9 mouse cellular contexts compared by ENCODE assay signal in genomic region chr15:85735836-85736190, GRCm38 (mm10). TPM values are rescaled to one million over a fixed set of nuclear protein-coding genes. Genes with fewer than 3 reads are reported as not detected.
DNase-seq lines count a peak whose midpoint lies in the region; ATAC-seq and TF ChIP-seq lines count a peak whose summit lies in the region.
"Had no signal": no experiment of that assay in that cellular context is flagged by ENCODE, and none has a peak within 500 bp of the region (broad histone marks: within the 10 kb centered on the region; RNA-seq: fewer than 3 reads in every experiment).

No protein-coding gene starts in this region.

- H3K27me3 ChIP-seq in heart, embryonic 11.5 days (ENCODE audit: control insufficient read depth, insufficient read depth, low read length) = peaks cover 65% of the 10 kb centered on the region
- H3K27me3 ChIP-seq in E14TG2a.4 (ENCODE audit: insufficient read depth, low read length) = peaks cover 68% of the 10 kb centered on the region
- H3K27me3 ChIP-seq in forebrain, postnatal 0 days (ENCODE audit: insufficient read depth, low read length) = peaks cover 48% of the 10 kb centered on the region
- H3K27me3 ChIP-seq in liver, postnatal 0 days (ENCODE audit: insufficient read depth, low read length) = peaks cover 26% of the 10 kb centered on the region

- no peak for TF ChIP-seq EP300 in liver, postnatal 0 days (IDR thresholded peaks at IDR 0.05; ENCODE audit: low read depth)

- DNase-seq in heart, postnatal 10 days = no peak
- DNase-seq in forebrain, postnatal 0 days = peak; percentile 3
- no peak for DNase-seq in liver, postnatal 0 days
- no peak for DNase-seq in urinary bladder, postnatal 25 days (ENCODE audit: low spot score)
- DNase-seq in left cerebral cortex, postnatal 25 days (ENCODE audit: low spot score in 2 of 2) = no peak
- DNase-seq in natural killer cell, adult 2 months (ENCODE audit: low spot score in 2 of 2) = no peak

- peak overlapping the region; percentile 72 for H3K4me3 ChIP-seq in heart, embryonic 11.5 days (ENCODE audit: low read depth, low read length)
- H3K4me3 ChIP-seq in E14TG2a.4 (replicated peaks; ENCODE audit: low read length) = peak overlapping the region; percentile 92
- H3K4me3 ChIP-seq in forebrain, postnatal 0 days (ENCODE audit: low read depth, low read length) = peak overlapping the region; percentile 46
- peak overlapping the region; percentile 57 for H3K4me3 ChIP-seq in liver, postnatal 0 days (ENCODE audit: low read depth, low read length)

- no peaks in the 10 kb centered on the region for H3K9me3 ChIP-seq in heart, embryonic 11.5 days (replicated peaks; ENCODE audit: control insufficient read depth, low read length)
- no peaks in the 10 kb centered on the region for H3K9me3 ChIP-seq in E14TG2a.4 (ENCODE audit: low read length)
- no peaks in the 10 kb centered on the region for H3K9me3 ChIP-seq in forebrain, postnatal 0 days (ENCODE audit: low read length)
- H3K9me3 ChIP-seq in liver, postnatal 0 days (ENCODE audit: low read length) = no peaks in the 10 kb centered on the region

- intact Hi-C loops in heart, postnatal 10 days (cut with DNase I) = loop anchor here (2.0 to 5.0 kb wide), 2 partner anchors 61 to 75 kb away; partner anchors contain the start of gene Cdpf1
- intact Hi-C loops in left cerebral cortex, postnatal 25 days (cut with DNase I) = loop anchor here (5.0 kb wide), 1 partner anchor 76 kb away; the partner anchor contains the start of gene Cdpf1

- H3K9ac ChIP-seq in heart, embryonic 11.5 days (ENCODE audit: low read depth, low read length) = peak overlapping the region; percentile 64
- H3K9ac ChIP-seq in forebrain, postnatal 0 days = peak overlapping the region; percentile 35; the same call in 1 of the 2 replicates
- peak overlapping the region; percentile 75 for H3K9ac ChIP-seq in liver, postnatal 0 days (replicated peaks)

- H3K36me3 ChIP-seq in heart, embryonic 11.5 days (ENCODE audit: control insufficient read depth, insufficient read depth, low read length) = no peaks in the 10 kb centered on the region
- no peaks in the 10 kb centered on the region for H3K36me3 ChIP-seq in E14TG2a.4 (ENCODE audit: insufficient read depth, low read length)
- no peaks in the 10 kb centered on the region for H3K36me3 ChIP-seq in forebrain, postnatal 0 days (ENCODE audit: insufficient read depth)
- H3K36me3 ChIP-seq in liver, postnatal 0 days (replicated peaks; ENCODE audit: insufficient read depth, low read length) = no peaks in the 10 kb centered on the region

- no peak for TF ChIP-seq CTCF in E14TG2a.4 (conservative IDR thresholded peaks at IDR 0.05; ENCODE audit: low read length)
- TF ChIP-seq CTCF in forebrain, postnatal 0 days (IDR thresholded peaks at IDR 0.05; ENCODE audit: low read depth) = no peak
- TF ChIP-seq CTCF in liver, postnatal 0 days (IDR thresholded peaks at IDR 0.05; ENCODE audit: low read depth) = no peak

- ATAC-seq in heart, embryonic 11.5 days (replicated peaks; ENCODE audit: insufficient number of reproducible peaks, low FRiP score, low TSS enrichment) = no peak
- ATAC-seq in forebrain, postnatal 0 days = no peak; the same call in none of the 2 replicates
- peak; percentile 42 for ATAC-seq in liver, postnatal 0 days

- H3K4me2 ChIP-seq in heart, embryonic 11.5 days = peak overlapping the region; percentile 82
- H3K4me2 ChIP-seq in forebrain, postnatal 0 days (ENCODE audit: low read depth) = peak overlapping the region; percentile 66
- H3K4me2 ChIP-seq in liver, postnatal 0 days (ENCODE audit: low read depth, low read length) = peak overlapping the region; percentile 78

- WGBS in heart, embryonic 11.5 days (ENCODE audit: insufficient replicate concordance) = 1% methylated on average over 24 of the region's 25 CpGs
- WGBS in forebrain, postnatal 0 days = 1% methylated on average over 25 of the region's 25 CpGs
- 0% methylated on average over 23 of the region's 25 CpGs for WGBS in liver, postnatal 0 days (ENCODE audit: insufficient replicate concordance)

- H3K27ac ChIP-seq in heart, embryonic 11.5 days (ENCODE audit: low read depth, low read length) = no peak overlapping the region
- H3K27ac ChIP-seq in forebrain, postnatal 0 days (ENCODE audit: low read depth, low read length) = no peak overlapping the region
- peak overlapping the region; percentile 95 for H3K27ac ChIP-seq in liver, postnatal 0 days (ENCODE audit: low read depth)
- H3K27ac ChIP-seq: macrophage had no signal

- no peaks in the 10 kb centered on the region for H3K4me1 ChIP-seq in heart, embryonic 11.5 days (ENCODE audit: control insufficient read depth, insufficient read depth, low read length)
- peaks cover 15% of the 10 kb centered on the region for H3K4me1 ChIP-seq in E14TG2a.4 (replicated peaks; ENCODE audit: low read depth, low read length)
- H3K4me1 ChIP-seq in forebrain, postnatal 0 days (ENCODE audit: insufficient read depth) = no peaks in the 10 kb centered on the region
- H3K4me1 ChIP-seq in liver, postnatal 0 days (ENCODE audit: insufficient read depth) = peaks cover 17% of the 10 kb centered on the region

RNA-seq across cellular contexts. Expression of gene Ppara, which starts 1.0 kb away (rescaled TPM):
- polyA plus RNA-seq in heart, embryonic 11.5 days (2014; fragmentation: Nextera tagmentation; extraction: Ambion mirVana) = 1.7 and 2.8 TPM in 2 replicates
- 10 to 100 TPM; 39.2 to 52.4 TPM for total RNA-seq in heart, postnatal 10 days (2021)
- 0.92 and 1.7 TPM in 2 replicates for total RNA-seq in forebrain, postnatal 0 days (2014; rRNA removed)
- 1.9 and 2.0 TPM in 2 replicates for polyA plus RNA-seq in forebrain, postnatal 0 days (2015; fragmentation: Nextera tagmentation; extraction: Ambion mirVana)
- 169 and 185 TPM in 2 replicates for polyA plus RNA-seq in liver, postnatal 0 days (2015; fragmentation: Nextera tagmentation; extraction: Ambion mirVana)
- total RNA-seq in left cerebral cortex, postnatal 25 days (2021) = 1 to 10 TPM; 3.3 to 4.2 TPM
- polyA plus RNA-seq: macrophage had no signal

Comparison
In these comparisons a context has a peak if more than half of its experiments do, and no peak if none do; other contexts are left out.
1. RNA of gene Ppara, which starts 1.0 kb away (total RNA-seq): 39.2 to 52.4 TPM in heart, postnatal 10 days; 3.3 to 4.2 TPM in left cerebral cortex, postnatal 25 days and 0.92 to 1.7 TPM in forebrain, postnatal 0 days; every median in the first group is over 4 times any median in the second.
2. Peak in every context shown above with its lines, with median percentiles within 50 percentile points of each other: H3K4me2 ChIP-seq, H3K4me3 ChIP-seq and H3K9ac ChIP-seq.